Mouse (Mus musculus): ENCODE data around the gene Camta1.

- TF ChIP-seq CTCF (IDR thresholded peaks at IDR 0.05; ENCODE audit: low read depth): no peak
- TF ChIP-seq EP300 (IDR thresholded peaks at IDR 0.05; ENCODE audit: low read depth): no peak
These were observed 152.4 kb downstream of the Camta1 start for GRCm38 (mm10) chr4:151709269-151709668.
